Mouse (Mus musculus): ENCODE data around the gene Pak6. TPM values are rescaled to one million over a fixed set of nuclear protein-coding genes. Genes with fewer than 3 reads are reported as not detected.

Pak6 gene
- polyA plus RNA-seq, 1 experiment from 2014 or later = 1.0 TPM

DNA sequence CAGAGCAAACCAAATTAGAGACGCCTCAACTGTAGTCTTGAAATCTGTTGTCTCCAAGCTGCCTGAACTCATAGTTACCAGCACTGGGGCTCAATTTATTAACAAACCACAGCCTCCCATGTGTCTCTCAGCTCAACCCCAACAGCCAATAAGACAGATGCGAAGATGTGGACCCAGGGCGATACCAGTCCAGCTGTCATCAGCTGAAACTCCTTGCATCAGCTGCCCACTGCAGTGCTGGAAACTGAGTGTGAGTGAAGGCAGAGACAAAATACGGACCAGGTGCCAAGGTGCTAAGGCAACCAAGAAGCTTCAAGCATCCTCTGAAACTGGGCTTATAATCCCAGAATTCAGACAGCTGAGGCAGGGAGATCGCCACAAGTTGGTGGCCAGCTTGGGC is 68.9 kb downstream of the Pak6 start:
- peaks cover 42% of the 10 kb centered on the region for H3K27me3 ChIP-seq
- no peak overlapping the region for H3K27ac ChIP-seq
- no peaks in the 10 kb centered on the region for H3K9me3 ChIP-seq (replicated peaks)
- H3K36me3 ChIP-seq = no peaks in the 10 kb centered on the region
- WGBS (ENCODE audit: insufficient replicate concordance) = 69% methylated on average over 5 of the region's 5 CpGs
- DNase-seq (no peak), ATAC-seq (ENCODE audit: low read depth) (no peak)
- no peak overlapping the region for H3K4me2 ChIP-seq
- H3K4me3 ChIP-seq (replicated peaks) = no peak overlapping the region
- H3K4me1 ChIP-seq (replicated peaks) = peaks cover 27% of the 10 kb centered on the region
- no peak overlapping the region for H3K9ac ChIP-seq

DNA sequence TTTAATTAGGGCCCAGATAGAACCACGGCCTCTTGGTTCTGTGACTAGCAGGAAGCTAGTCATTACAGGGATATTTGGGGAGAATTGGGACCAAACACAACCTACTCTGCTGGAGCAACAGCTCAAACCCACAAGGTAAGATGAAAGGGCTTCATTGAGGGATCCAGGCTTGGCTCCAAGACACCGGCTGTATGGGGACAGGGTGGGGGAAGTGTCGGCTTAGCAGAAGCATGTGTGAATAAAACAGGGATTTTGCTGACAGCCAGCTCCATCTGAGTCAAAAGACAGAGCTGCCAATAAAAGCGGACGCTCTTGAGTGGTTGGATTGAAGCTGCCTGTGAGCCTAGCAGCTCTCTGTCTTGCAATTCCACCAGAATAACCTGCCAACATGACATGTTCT is 70.2 kb downstream of the Pak6 start:
- ATAC-seq (ENCODE audit: low read depth) (no peak), DNase-seq (no peak)
- H3K4me1 ChIP-seq (replicated peaks) = peaks cover 19% of the 10 kb centered on the region
- H3K4me2 ChIP-seq = no peak overlapping the region
- no peak overlapping the region for H3K9ac ChIP-seq
- WGBS (ENCODE audit: insufficient replicate concordance) = 71% methylated on average over 5 of the region's 5 CpGs
- peaks cover 28% of the 10 kb centered on the region for H3K27me3 ChIP-seq
- no peaks in the 10 kb centered on the region for H3K36me3 ChIP-seq
- H3K4me3 ChIP-seq (replicated peaks) = no peak overlapping the region
- H3K9me3 ChIP-seq (replicated peaks) = no peaks in the 10 kb centered on the region
- no peak overlapping the region for H3K27ac ChIP-seq

- Histone ChIP-seq H3K9me3 (replicated peaks) (no peaks in the 10 kb centered on the region), H3K4me1 (replicated peaks) (peaks cover 17% of the 10 kb centered on the region), H3K4me2 (no peak overlapping the region), H3K4me3 (replicated peaks) (no peak overlapping the region), H3K27ac (no peak overlapping the region), H3K27me3 (peaks cover 16% of the 10 kb centered on the region), H3K9ac (no peak overlapping the region), H3K36me3 (no peaks in the 10 kb centered on the region)
- WGBS (ENCODE audit: insufficient replicate concordance) = 20% methylated on average over 3 of the region's 3 CpGs
- no peak for DNase-seq
- ATAC-seq (ENCODE audit: low read depth) = no peak
These were observed 77.2 kb downstream of the Pak6 start for GRCm38 (mm10) chr2:118740341-118740740.

GRCm38 (mm10) chr2:118741183-118741582 is 78.1 kb downstream of the Pak6 start:
- Histone ChIP-seq H3K27me3 (peaks cover 12% of the 10 kb centered on the region), H3K4me1 (replicated peaks) (peaks cover 19% of the 10 kb centered on the region), H3K4me2 (no peak overlapping the region), H3K9me3 (replicated peaks) (no peaks in the 10 kb centered on the region), H3K9ac (no peak overlapping the region), H3K27ac (no peak overlapping the region), H3K36me3 (no peaks in the 10 kb centered on the region), H3K4me3 (replicated peaks) (no peak overlapping the region)
- DNase-seq (no peak), ATAC-seq (ENCODE audit: low read depth) (no peak)
- WGBS (ENCODE audit: insufficient replicate concordance) = 57% methylated on average over 9 of the region's 9 CpGs

GRCm38 (mm10) chr2:118743261-118743943 is 80.3 kb downstream of the Pak6 start:
- 27% methylated on average over 8 of the region's 8 CpGs for WGBS (ENCODE audit: insufficient replicate concordance)

DNA sequence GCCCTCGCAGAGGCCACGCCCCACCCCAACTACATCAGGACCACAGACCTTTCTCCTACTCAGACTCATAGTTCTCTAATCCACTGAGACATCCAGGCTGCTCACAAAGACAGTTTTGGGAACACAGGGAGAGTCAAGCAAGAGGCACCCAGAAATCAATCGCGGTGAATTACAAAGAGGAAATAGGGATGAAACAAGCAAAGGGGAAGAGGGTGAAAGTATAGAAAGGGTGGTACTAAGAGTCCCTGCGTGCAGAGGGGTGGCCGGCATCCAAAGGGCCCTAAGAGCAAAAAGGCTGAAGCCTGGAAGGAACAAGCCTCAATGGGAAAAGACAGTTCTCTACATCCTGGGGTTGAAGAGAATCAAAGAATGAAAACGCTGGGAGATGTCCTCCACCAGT is 81.5 kb downstream of the Pak6 start:
- no peaks in the 10 kb centered on the region for H3K9me3 ChIP-seq (replicated peaks)
- peak overlapping the region; percentile 95 for H3K4me3 ChIP-seq (replicated peaks)
- 9% methylated on average over 7 of the region's 7 CpGs for WGBS (ENCODE audit: insufficient replicate concordance)
- H3K27ac ChIP-seq = no peak overlapping the region
- peak overlapping the region; percentile 96 for H3K9ac ChIP-seq
- H3K4me1 ChIP-seq (replicated peaks) = peaks cover 54% of the 10 kb centered on the region
- H3K36me3 ChIP-seq = peaks cover 10% of the 10 kb centered on the region
- H3K27me3 ChIP-seq = peaks cover 12% of the 10 kb centered on the region
- no peak for ATAC-seq (ENCODE audit: low read depth)
- peak overlapping the region; percentile 100 for H3K4me2 ChIP-seq
- DNase-seq = no peak

More at GRCm38 (mm10) chr2:118743261-118743943, 80.3 kb downstream of the Pak6 start:
- Histone ChIP-seq H3K4me1 (replicated peaks) (peaks cover 41% of the 10 kb centered on the region), H3K9ac (no peak overlapping the region), H3K4me3 (replicated peaks) (no peak overlapping the region), H3K9me3 (replicated peaks) (no peaks in the 10 kb centered on the region), H3K36me3 (no peaks in the 10 kb centered on the region), H3K27ac (no peak overlapping the region), H3K4me2 (no peak overlapping the region), H3K27me3 (peaks cover 12% of the 10 kb centered on the region)
- DNase-seq (peak; percentile 38), ATAC-seq (ENCODE audit: low read depth) (no peak)

DNA sequence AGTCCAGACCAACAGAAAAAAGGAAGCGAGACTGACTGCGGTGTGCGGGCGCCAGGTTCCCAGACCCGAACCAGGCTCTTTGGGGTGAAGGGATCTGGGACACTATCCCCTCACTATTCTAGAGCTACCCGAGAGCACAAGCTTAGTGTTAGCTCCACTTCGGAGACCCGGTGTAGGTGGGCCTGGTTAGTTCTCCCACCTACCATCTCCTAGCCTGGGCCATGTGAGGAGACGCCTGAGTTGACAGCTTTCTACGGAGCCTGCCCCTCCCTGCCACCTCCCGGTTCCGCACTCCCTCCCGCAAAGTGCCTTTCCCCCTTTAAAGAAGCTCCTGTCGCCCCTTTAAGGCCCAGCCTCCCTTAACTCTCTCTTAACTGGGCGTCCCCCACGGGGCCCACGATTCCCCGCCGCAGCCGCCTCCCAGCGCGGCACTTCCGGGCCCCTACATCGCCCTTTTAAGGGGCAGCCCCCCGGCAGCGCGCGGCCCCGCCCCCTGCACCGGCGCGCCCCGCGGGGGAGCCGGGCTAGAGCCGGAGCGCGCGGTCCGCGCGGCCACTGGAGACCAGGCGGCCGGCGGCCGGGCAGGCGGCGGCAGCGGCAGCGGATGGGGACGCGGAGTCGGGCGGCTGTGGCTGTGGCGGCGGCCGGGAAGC is 82.3 kb downstream of the Pak6 start, which contains the start of gene Inafm2:
TSS of gene Inafm2 (plus strand) at position 527 of the 653 bp plus-strand sequence.
- Histone ChIP-seq H3K9ac (peak within 1 kb of the TSS; percentile 96), H3K27ac (peak within 1 kb of the TSS; percentile 71), H3K36me3 (peaks cover 17% of the 10 kb centered on the region), H3K4me2 (peak within 1 kb of the TSS; percentile 100), H3K27me3 (peaks cover 12% of the 10 kb centered on the region), H3K4me1 (replicated peaks) (peaks cover 61% of the 10 kb centered on the region), H3K9me3 (replicated peaks) (no peaks in the 10 kb centered on the region), H3K4me3 (replicated peaks) (peak within 1 kb of the TSS; percentile 95)
- WGBS (ENCODE audit: insufficient replicate concordance) = under 1% methylated on average over 53 of the region's 57 CpGs
- DNase-seq (peak; percentile 90), ATAC-seq (ENCODE audit: low read depth) (peak; percentile 90)

DNA sequence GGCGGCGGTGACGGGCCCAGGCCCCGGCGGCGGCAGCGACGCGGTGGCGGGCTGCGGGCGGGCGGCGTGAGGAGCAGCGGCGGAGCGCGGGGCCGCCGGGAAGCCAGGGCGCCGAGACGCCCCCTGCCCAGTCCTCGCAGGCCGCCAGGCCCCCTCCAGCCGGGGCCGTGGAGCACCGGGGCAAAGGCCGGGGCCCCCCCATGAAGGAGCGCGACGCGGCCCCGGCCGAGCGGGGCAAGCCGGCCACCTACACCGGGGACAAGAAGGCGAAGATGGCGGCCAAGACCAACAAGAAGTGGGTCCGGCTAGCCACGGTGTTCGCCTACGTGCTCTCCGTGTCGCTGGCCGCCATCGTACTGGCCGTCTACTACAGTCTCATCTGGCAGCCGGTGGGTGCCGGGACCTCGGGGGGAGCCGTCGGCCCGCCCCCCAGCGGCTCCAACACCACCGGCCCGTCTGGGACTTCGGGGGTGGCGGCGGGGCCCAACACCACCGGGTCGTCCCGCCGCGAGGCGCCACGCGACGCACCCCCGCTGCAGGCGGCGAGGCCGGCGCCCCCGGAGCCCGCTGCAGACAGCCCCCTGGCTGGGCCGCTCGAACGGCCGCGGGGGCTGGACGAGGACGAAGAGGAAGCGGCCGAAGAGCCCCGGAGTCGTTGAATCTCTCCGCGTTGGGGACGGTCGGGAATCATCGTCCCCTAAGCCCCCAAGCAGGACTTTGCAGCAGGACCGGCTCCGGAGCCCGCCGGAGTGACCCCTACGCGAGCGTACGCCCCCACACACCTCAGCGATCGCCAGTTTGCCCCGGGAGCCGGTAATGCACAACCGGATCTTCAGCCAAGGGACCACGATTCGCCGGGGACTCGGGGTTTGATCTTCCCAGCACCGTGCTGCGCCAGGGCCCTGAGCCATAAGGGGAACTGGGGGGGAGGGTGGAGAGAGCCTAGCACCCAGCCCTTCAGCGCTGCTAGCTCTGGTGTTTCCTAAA is 83.1 kb downstream of the Pak6 start:
- peaks cover 20% of the 10 kb centered on the region for H3K36me3 ChIP-seq
- peaks cover 68% of the 10 kb centered on the region for H3K4me1 ChIP-seq (replicated peaks)
- H3K9me3 ChIP-seq (replicated peaks) = no peaks in the 10 kb centered on the region
- no peak for DNase-seq
- under 1% methylated on average over 109 of the region's 113 CpGs for WGBS (ENCODE audit: insufficient replicate concordance)
- peaks cover 12% of the 10 kb centered on the region for H3K27me3 ChIP-seq
- peak overlapping the region; percentile 71 for H3K27ac ChIP-seq
- peak; percentile 37 for ATAC-seq (ENCODE audit: low read depth)
- H3K9ac ChIP-seq = peak overlapping the region; percentile 96
- H3K4me2 ChIP-seq = peak overlapping the region; percentile 100
- H3K4me3 ChIP-seq (replicated peaks) = peak overlapping the region; percentile 95

DNA sequence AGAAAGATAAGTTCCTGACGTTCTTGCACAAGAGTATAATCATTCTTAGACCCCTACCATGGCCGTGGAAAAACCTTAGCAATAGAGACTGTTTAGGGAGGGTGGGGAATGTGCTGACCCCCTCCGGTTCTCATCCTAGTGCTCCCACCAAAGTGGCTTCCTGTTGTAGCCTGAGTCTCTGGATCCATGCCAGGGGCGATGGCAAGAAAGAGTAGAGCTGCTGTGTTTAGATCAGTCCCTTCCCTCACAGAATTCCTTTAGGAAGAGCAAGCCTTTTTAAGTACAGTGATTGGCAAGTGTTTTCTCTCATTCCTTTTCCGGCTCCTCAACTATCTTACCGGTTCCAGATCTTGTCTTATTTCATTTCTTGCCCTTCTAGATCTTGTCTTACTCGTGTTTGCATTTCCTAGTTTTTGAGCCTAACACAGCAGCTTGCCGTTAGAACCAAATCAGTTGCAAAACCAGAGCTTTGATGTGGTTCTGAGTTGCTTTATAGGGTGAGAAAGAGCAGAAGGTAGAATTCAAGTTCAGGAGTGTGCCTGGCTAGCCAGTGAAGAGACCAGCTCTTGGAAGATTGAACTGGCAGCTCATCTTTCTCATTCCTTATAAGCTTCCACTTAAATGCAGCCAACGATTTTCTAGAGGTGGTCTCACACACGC is 84.3 kb downstream of the Pak6 start:
- Histone ChIP-seq H3K27ac (peak overlapping the region; percentile 71), H3K4me3 (replicated peaks) (peak overlapping the region; percentile 95), H3K27me3 (peaks cover 6% of the 10 kb centered on the region), H3K36me3 (peaks cover 24% of the 10 kb centered on the region), H3K9ac (peak overlapping the region; percentile 96), H3K9me3 (replicated peaks) (no peaks in the 10 kb centered on the region), H3K4me1 (replicated peaks) (peaks cover 80% of the 10 kb centered on the region), H3K4me2 (peak overlapping the region; percentile 100)
- DNase-seq = no peak
- WGBS (ENCODE audit: insufficient replicate concordance) = 41% methylated on average over 10 of the region's 10 CpGs
- ATAC-seq (ENCODE audit: low read depth) = no peak
